Mouse (Mus musculus) erythroblast, embryonic 14.5 days (primary cell): ENCODE data around the gene Ankrd23. TPM values are rescaled to one million over a fixed set of nuclear protein-coding genes. Genes with fewer than 3 reads are reported as not detected.
A peak's percentile ranks its signal among the peaks of the same experiment; 100 is the strongest.

Source experiments
- H3K27me3 ChIP-seq: 2 replicates; pipeline ENCODE4 v1.6.1; 2012; ENCODE audit warnings: inconsistent platforms; ENCODE audit not compliant: control insufficient read depth
- H3K36me3 ChIP-seq: 2 replicates; pipeline ENCODE4 v1.6.1; 2012; ENCODE audit warnings: mild to moderate bottlenecking, inconsistent platforms; ENCODE audit not compliant: control insufficient read depth
- H3K4me1 ChIP-seq: 2 replicates; pipeline ENCODE4 v1.6.1; 2012; ENCODE audit warnings: inconsistent platforms; ENCODE audit not compliant: control insufficient read depth
- H3K4me3 ChIP-seq: replicated peaks from 2 replicates; pipeline ENCODE3; 2012; ENCODE audit warnings: moderate library complexity, mild to moderate bottlenecking, inconsistent platforms
- H3K9me3 ChIP-seq: 2 replicates; pipeline ENCODE4 v1.6.1; 2012; ENCODE audit warnings: low read length, inconsistent platforms, mixed read lengths; ENCODE audit not compliant: control insufficient read depth
- GATA1 ChIP-seq: IDR thresholded peaks from 2 replicates; pipeline ENCODE4 v1.6.1; 2012; ENCODE audit warnings: low read length, inconsistent platforms, mixed read lengths
- TAL1 ChIP-seq: IDR thresholded peaks from 3 replicates; pipeline ENCODE4 v1.6.1; 2012; ENCODE audit warnings: low read length, inconsistent platforms, mixed read lengths
- polyA plus RNA-seq: library from polyadenylated mRNA; stranded (reverse); fragments of >175 nt; gene quantifications from 2 replicates; pipeline ENCODE4 v1.2.3, GENCODE M21; 2012

The Ankrd23 gene
- polyA plus RNA-seq, 1 experiment = 0.11 TPM

DNA sequence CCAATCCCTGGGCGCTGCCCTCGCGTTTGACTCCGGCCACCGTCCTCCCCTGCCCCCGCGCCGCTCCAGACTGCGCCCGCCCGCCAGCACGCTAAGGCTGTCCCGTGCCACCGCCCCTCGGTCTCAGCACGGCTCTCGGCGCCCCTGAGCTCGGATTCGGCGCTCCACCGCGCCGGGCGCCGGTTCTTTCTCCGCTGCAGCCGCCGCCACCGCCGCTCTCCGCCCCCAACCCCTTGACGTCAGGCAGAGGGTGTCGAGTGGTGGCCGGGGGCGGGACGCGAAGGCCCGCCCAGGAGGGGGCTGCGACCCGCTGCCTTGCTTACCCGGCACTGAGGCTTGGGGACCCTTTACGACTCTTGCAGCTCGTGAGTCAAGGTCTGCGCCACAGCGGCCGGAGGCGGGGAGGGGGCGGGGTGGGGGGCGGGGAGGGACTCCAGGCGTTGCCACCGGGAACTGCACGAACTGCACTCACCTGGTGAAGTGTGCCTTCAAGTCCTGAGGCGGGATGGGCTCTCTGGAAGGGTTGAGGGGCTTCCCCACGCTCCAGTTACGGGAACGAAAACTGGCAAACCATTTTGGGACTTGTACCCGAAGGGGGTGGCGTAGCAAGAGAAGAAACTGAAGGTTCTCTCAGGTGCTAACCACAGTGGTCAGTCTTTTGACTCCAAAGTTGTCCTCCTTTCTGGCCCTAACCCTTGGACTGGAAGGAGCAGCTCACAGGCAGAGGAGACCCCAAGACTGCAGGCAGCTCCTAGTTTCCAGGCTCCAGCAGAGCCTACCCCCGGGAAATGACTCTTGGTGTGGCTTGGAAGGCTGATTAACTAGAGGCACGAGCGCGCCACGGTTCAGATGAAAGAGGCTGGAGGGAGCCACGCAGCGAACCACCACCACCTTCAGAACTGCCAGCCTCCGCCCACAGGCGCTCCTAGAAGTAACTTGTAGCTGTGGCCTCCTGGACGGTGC lies 21.6 kb upstream of the Ankrd23 start, which contains the start of gene Sema4c:
TSS of gene Sema4c (minus strand) at position 319 of the 963 bp plus-strand sequence.
- TF ChIP-seq GATA1 (no peak), TAL1 (no peak)
- Histone ChIP-seq H3K4me1 (peaks cover 22% of the 10 kb centered on the region), H3K4me3 (peak within 1 kb of the TSS; percentile 55), H3K27me3 (peaks cover 90% of the 10 kb centered on the region), H3K9me3 (no peaks in the 10 kb centered on the region; the same call in 1 of the 2 replicates), H3K36me3 (no peaks in the 10 kb centered on the region; the same call in 1 of the 2 replicates)

DNA sequence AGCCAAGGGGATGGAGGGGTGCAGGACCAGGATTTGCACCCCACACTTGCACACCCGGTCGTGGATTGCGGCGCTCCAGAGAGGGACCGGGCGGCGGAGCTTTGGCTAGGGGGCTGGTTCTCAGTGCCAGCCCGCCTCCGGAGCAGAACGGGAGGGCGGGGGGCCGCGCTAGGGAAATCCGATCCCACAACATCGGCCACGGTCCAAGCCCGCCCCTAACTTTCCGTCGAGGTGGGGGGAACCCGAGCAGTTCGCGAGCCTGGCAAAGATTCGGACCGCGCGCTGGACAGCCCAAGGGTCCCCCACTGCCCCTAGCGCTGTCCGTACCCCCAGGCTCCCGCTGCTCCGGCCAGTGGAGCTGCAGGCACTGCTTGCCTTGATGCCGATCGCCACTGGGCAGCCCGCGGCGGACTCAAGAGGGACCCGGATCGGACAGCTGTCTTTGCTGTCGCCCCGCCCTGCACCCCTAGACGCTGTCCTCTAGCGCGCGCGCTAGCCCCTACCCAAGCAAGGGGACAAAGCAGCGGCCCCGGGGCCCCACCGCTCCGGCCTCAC lies 20.9 kb upstream of the Ankrd23 start:
- no peaks in the 10 kb centered on the region; the same call in 1 of the 2 replicates for H3K9me3 ChIP-seq
- peak overlapping the region; percentile 55 for H3K4me3 ChIP-seq
- peaks cover 90% of the 10 kb centered on the region for H3K27me3 ChIP-seq
- H3K36me3 ChIP-seq = peaks cover 3% of the 10 kb centered on the region; the same call in 1 of the 2 replicates
- TF ChIP-seq GATA1 (no peak), TAL1 (no peak)
- H3K4me1 ChIP-seq = peaks cover 15% of the 10 kb centered on the region

DNA sequence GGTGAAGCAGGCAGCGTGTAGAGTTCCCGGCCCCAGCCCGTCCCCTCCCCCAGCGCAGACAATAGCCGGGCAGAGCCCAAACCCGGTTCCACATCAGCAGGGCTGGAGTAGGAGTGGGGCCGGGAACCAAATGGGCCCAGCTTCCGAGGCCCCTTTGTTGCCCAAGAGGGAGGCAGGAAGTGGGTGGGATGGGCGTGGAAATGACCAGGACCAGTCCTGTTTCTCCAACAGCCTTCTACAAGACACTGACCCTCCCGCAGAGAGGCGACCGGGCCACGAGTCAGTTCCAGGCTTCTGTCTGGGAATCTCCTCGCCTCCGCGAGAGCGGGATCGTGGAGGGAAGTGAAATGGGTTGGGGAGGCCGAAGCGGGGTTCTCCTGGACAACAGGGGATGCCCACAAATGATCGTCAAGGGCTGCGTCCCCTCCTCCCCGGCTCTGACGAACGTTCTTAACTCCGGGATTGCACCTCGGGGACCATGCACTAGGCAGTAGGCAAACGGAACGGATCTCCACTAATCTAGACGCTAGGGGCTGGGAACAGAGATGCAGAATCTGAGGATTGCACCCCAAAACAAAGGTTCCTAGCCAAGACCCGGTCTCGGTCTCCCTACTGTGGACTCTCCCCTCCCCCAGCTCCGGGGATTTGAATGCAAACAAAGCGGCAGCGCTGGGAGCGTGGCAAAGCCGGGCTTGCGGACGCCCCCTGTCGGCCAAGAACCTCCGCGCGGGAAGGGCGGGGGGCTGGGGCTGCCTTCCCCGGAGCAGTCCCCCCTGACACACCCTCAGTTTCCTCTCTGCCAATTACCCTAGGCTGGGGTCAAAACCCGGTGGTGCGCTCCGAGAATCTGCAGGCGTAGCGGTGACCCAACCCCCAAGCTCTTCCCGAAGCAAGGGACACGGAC lies 20.1 kb upstream of the Ankrd23 start:
- Histone ChIP-seq H3K4me1 (peaks cover 15% of the 10 kb centered on the region), H3K27me3 (peaks cover 88% of the 10 kb centered on the region), H3K9me3 (no peaks in the 10 kb centered on the region; the same call in 1 of the 2 replicates), H3K4me3 (peak overlapping the region; percentile 55), H3K36me3 (peaks cover 5% of the 10 kb centered on the region; the same call in 1 of the 2 replicates)
- TF ChIP-seq TAL1 (no peak), GATA1 (no peak)

DNA sequence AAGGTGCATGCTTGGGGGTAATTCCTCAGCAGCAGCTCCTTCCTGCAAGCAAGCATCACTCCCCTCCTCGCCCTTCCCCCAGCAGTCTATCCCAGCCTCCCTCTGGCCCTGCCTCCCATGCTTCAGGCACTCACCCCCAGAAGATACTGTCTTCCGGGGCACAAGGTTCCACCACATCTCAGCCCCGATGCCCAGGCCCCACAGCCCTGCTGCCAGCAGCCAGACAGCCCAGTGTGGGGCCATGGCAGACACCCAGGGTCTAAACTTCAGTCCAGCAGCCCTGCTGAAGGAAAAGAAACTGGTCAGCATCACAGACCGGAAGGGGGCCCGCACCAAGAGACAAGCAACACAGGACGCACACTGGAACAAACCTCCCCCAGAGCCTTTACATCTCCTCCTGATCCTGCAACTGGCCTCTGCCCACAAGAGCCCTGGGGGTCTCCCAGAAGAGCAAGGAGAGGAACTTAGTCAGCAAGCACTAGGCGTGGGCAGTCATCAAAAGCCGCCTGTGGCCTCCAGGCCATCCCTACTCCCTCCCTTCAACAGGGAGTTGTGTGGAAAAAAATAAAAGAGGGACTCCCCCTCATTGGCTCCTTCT lies 19.2 kb upstream of the Ankrd23 start:
- TF ChIP-seq GATA1 (no peak), TAL1 (no peak)
- no peaks in the 10 kb centered on the region; the same call in 1 of the 2 replicates for H3K9me3 ChIP-seq
- peaks cover 15% of the 10 kb centered on the region for H3K4me1 ChIP-seq
- H3K27me3 ChIP-seq = peaks cover 80% of the 10 kb centered on the region
- H3K4me3 ChIP-seq = peak overlapping the region; percentile 26
- peaks cover 8% of the 10 kb centered on the region; the same call in 1 of the 2 replicates for H3K36me3 ChIP-seq

DNA sequence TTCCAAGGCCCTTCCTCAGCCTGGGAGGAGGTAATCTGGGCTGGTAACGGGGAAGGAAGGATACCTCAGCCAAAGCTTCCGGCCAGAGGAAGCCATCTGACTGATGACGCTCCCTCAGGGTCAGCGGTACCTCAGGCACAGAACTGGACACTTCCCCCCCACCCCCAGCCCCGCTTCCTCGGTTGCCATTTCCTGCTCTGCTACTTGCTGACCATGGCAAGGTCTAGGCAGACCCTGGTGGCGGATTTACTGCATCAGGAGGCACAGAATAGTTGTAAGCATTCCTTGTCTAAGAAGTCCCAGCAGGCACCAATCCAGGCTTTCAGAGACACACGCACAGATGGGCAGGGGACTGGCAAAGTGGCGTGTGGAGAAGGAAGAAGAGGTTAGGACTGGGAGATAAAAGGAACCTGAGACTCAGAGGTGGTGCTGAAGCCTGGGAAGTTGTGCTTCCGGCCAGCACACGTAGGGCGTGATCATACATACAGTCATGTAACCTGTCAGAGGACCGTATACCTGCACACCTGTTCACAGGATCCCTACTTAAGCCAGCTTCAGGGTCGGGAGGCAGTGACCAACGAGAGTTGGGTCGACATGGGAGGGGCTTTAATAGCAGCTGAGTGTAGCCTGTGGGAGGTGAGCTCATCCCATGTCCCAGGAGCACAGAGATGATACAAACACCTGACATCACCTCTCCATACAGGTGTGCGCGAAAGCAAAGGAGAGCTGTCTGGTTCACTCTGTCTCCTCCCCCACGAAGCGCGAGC lies 18.1 kb upstream of the Ankrd23 start:
- Histone ChIP-seq H3K9me3 (no peaks in the 10 kb centered on the region; the same call in 1 of the 2 replicates), H3K27me3 (peaks cover 70% of the 10 kb centered on the region), H3K4me1 (peaks cover 15% of the 10 kb centered on the region), H3K36me3 (peaks cover 12% of the 10 kb centered on the region; the same call in 1 of the 2 replicates), H3K4me3 (no peak overlapping the region)
- TF ChIP-seq TAL1 (no peak), GATA1 (no peak)

DNA sequence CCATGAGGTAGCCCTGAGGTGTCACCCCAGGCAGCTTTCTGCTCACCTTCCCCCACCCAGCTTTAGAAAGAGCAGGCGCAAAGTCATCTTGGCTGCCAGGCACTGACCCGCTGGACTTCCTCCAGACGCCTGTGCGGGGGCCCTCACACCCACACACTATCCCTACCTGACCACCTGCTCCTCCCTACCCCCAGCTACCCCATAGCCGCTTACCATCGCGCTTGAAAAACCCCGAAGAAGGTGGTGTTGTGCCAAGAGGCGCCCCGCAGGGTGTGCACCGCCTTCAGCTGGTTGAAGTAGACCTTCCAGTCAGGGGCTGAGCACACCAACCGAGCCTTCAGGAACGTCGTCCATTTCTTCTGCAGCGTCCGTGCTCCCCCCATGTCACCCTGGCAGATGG lies 15.8 kb upstream of the Ankrd23 start:
- no peak for TF ChIP-seq TAL1
- TF ChIP-seq GATA1 = no peak
- Histone ChIP-seq H3K36me3 (peaks cover 14% of the 10 kb centered on the region; the same call in 1 of the 2 replicates), H3K4me1 (peaks cover 10% of the 10 kb centered on the region), H3K9me3 (no peaks in the 10 kb centered on the region; the same call in 1 of the 2 replicates), H3K4me3 (no peak overlapping the region), H3K27me3 (peaks cover 46% of the 10 kb centered on the region)

DNA sequence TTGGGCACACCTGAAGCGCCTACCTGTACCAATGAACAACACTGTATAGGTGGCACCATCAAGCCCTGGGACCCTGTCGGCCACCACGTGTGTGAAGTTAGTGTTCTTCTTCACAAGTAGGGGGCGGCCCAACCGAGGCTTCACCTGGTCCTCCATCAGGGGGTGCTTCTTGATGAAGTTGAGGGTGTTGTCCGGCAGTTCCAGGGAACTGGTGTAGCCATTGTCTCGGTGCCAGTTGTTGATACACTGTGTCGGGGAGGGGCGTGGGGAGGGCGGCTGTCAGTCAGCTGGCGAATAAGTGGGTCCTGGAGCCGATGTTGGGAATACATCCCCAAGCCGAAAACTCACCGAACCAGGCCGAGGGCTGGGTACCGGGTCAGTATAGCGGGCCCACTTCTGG lies 15.2 kb upstream of the Ankrd23 start:
- TF ChIP-seq GATA1 (no peak), TAL1 (no peak)
- H3K36me3 ChIP-seq = peaks cover 14% of the 10 kb centered on the region; the same call in 1 of the 2 replicates
- H3K4me1 ChIP-seq = peaks cover 10% of the 10 kb centered on the region
- no peak overlapping the region for H3K4me3 ChIP-seq
- H3K9me3 ChIP-seq = no peaks in the 10 kb centered on the region; the same call in 1 of the 2 replicates
- H3K27me3 ChIP-seq = peaks cover 40% of the 10 kb centered on the region
